Mouse (Mus musculus): Measurements from ENCODE around the gene Syde1.

DNA sequence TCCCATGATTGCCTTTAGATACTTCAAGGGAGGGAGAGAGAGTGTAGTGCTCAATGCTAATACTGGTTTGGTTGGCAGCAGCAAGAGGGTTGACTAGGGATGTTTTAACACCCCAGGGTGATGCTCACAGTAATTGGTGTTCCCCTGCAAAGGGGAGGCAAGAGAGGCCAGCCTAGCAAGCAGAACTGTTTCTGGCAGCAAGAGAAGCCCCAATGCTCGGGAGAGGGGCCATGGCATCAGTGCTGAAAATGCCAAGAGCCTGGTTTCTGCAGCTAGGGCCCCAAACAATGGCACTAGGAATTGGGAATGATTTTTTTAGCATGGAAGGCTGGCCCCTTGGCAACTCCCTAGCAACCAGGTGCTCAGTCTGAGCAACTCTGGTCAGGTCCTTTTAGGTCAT is 6.8 kb downstream of the Syde1 start:
- TF ChIP-seq CTCF (conservative IDR thresholded peaks at IDR 0.05; ENCODE audit: insufficient read depth, insufficient read length, low read depth, low read length) = no peak
- no peak for TF ChIP-seq POLR2A (IDR thresholded peaks at IDR 0.05; ENCODE audit: low read depth, low read length)
